Mouse (Mus musculus) stomach, embryonic 14.5 days (tissue): ENCODE results near the gene Zfp263. TPM values are rescaled to one million over a fixed set of nuclear protein-coding genes. Genes with fewer than 3 reads are reported as not detected.
A peak's percentile ranks its signal among the peaks of the same experiment; 100 is the strongest.

Source experiments
- ATAC-seq: fragments of 200-750 bp; cut with Nextera tagmentation; 2 replicates; pipeline ENCODE4 v1.8.0; 2017; ENCODE audit warnings: low read depth, moderate TSS enrichment; ENCODE audit not compliant: insufficient number of reproducible peaks, insufficient read depth, low FRiP score
- H3K27ac ChIP-seq: fragments of 300-500 bp; sonication (generic); 2 replicates; pipeline ENCODE4 v1.5.1; 2014; ENCODE audit warnings: mild to moderate bottlenecking, low read length, moderate library complexity, mixed read lengths
- H3K27me3 ChIP-seq: fragments of 300-500 bp; sonication (generic); 2 replicates; pipeline ENCODE4 v1.6.1; 2014; ENCODE audit warnings: low read length, control low read depth, mixed read lengths; ENCODE audit not compliant: control insufficient read depth, insufficient read depth
- H3K36me3 ChIP-seq: fragments of 300-500 bp; sonication (generic); 2 replicates; pipeline ENCODE4 v1.6.1; 2014; ENCODE audit warnings: mild to moderate bottlenecking, control low read depth, low read length, moderate library complexity, mixed read lengths; ENCODE audit not compliant: control insufficient read depth, insufficient read depth
- H3K4me1 ChIP-seq: fragments of 300-500 bp; sonication (generic); 2 replicates; pipeline ENCODE4 v1.6.1; 2014; ENCODE audit warnings: low read length, control low read depth, mixed read lengths; ENCODE audit not compliant: control insufficient read depth, insufficient read depth
- H3K4me2 ChIP-seq: fragments of 300-500 bp; sonication (generic); replicated peaks from 2 replicates; pipeline ENCODE4 v1.6.1; 2014; ENCODE audit warnings: low read depth, low read length, control low read depth
- H3K4me3 ChIP-seq: fragments of 300-500 bp; sonication (generic); 2 replicates; pipeline ENCODE4 v1.5.1; 2014; ENCODE audit warnings: low read depth, low read length, control low read depth
- H3K9ac ChIP-seq: fragments of 300-500 bp; sonication (generic); replicated peaks from 2 replicates; pipeline ENCODE4 v1.6.1; 2014; ENCODE audit warnings: low read depth, mild to moderate bottlenecking, control low read depth, low read length, moderate library complexity, mixed read lengths
- H3K9me3 ChIP-seq: fragments of 300-500 bp; sonication (generic); 2 replicates; pipeline ENCODE4 v1.6.1; 2016; ENCODE audit warnings: low read depth, low read length, control low read depth; ENCODE audit not compliant: control insufficient read depth
- WGBS: fragments of 180-500 bp; shearing (Covaris S2); extraction: QIAGEN DNeasy Blood & Tissue Kit; methylation state at CpG from one replicate; pipeline ENCODE4 v1.1.7; 2014; 5-methylcytosine and 5-hydroxymethylcytosine counted together
- polyA plus RNA-seq: library from polyadenylated mRNA; unstranded; fragments of >200 nt; fragmentation: Nextera tagmentation; extraction: Ambion mirVana; gene quantifications from 2 replicates; pipeline ENCODE4 v1.2.1, GENCODE M21; 2014

The Zfp263 gene
- polyA plus RNA-seq, 1 experiment from 2014 or later = 30.3 TPM

GRCm38 (mm10) chr16:3732612-3733011 lies 11.3 kb upstream of the Zfp263 start:
- Histone ChIP-seq H3K36me3 (no peaks in the 10 kb centered on the region), H3K4me2 (no peak overlapping the region), H3K9me3 (no peaks in the 10 kb centered on the region), H3K4me1 (no peaks in the 10 kb centered on the region), H3K9ac (no peak overlapping the region), H3K27me3 (no peaks in the 10 kb centered on the region), H3K27ac (no peak overlapping the region), H3K4me3 (no peak overlapping the region)
- WGBS = 85% methylated on average over 4 of the region's 4 CpGs
- no peak for ATAC-seq

GRCm38 (mm10) chr16:3733198-3733732 lies 10.6 kb upstream of the Zfp263 start:
- H3K4me3 ChIP-seq = no peak overlapping the region
- H3K4me1 ChIP-seq = no peaks in the 10 kb centered on the region
- no peak overlapping the region for H3K4me2 ChIP-seq
- no peak overlapping the region for H3K27ac ChIP-seq
- ATAC-seq = no peak
- H3K36me3 ChIP-seq = no peaks in the 10 kb centered on the region
- H3K9me3 ChIP-seq = no peaks in the 10 kb centered on the region
- H3K9ac ChIP-seq = no peak overlapping the region
- H3K27me3 ChIP-seq = no peaks in the 10 kb centered on the region
- WGBS = 73% methylated on average over 1 of the region's 1 CpGs

GRCm38 (mm10) chr16:3742466-3742865 lies 1.4 kb upstream of the Zfp263 start:
- H3K9me3 ChIP-seq = no peaks in the 10 kb centered on the region
- peaks cover 13% of the 10 kb centered on the region for H3K36me3 ChIP-seq
- H3K27ac ChIP-seq = no peak overlapping the region
- H3K4me1 ChIP-seq = peaks cover 16% of the 10 kb centered on the region; the same call in 1 of the 2 replicates
- ATAC-seq = no peak
- 95% methylated on average over 6 of the region's 6 CpGs for WGBS
- H3K9ac ChIP-seq = no peak overlapping the region
- no peaks in the 10 kb centered on the region for H3K27me3 ChIP-seq
- H3K4me2 ChIP-seq = no peak overlapping the region
- H3K4me3 ChIP-seq = no peak overlapping the region

DNA sequence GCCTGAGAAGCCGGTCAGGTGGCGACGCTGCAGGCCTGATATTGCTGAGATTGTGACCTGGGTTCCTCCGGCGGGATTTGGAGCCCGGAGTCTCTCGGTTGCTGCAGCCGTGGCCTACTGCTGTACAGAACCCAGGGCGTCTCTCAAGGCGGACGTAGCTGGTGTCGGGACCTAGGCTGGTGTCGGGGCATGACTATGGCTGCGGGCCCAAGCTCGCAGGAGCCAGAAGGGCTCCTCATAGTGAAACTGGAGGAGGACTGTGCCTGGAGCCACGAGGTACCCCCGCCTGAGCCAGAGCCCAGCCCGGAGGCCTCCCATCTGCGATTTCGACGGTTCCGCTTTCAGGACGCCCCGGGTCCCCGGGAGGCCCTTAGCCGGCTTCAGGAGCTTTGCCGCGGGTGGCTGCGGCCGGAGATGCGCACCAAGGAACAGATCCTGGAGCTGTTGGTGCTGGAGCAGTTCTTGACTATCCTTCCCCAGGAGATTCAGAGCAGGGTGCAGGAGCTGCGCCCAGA lies 350 bp downstream of the Zfp263 start:
- under 1% methylated on average over 32 of the region's 32 CpGs for WGBS
- H3K9ac ChIP-seq = peak overlapping the region; percentile 76

GRCm38 (mm10) chr16:3745656-3746055 lies 1.8 kb downstream of the Zfp263 start:
- Histone ChIP-seq H3K36me3 (peaks cover 42% of the 10 kb centered on the region), H3K9me3 (peaks cover 11% of the 10 kb centered on the region; the same call in 1 of the 2 replicates), H3K9ac (no peak overlapping the region), H3K4me3 (peak overlapping the region; percentile 71; the same call in 1 of the 2 replicates), H3K4me2 (peak overlapping the region; percentile 86), H3K27me3 (no peaks in the 10 kb centered on the region), H3K27ac (no peak overlapping the region), H3K4me1 (peaks cover 16% of the 10 kb centered on the region; the same call in 1 of the 2 replicates)
- WGBS = 80% methylated on average over 4 of the region's 4 CpGs
- no peak for ATAC-seq

More for the DNA sequence above, 350 bp downstream of the Zfp263 start:
- Histone ChIP-seq H3K27ac (peak overlapping the region; percentile 81), H3K9me3 (peaks cover 11% of the 10 kb centered on the region; the same call in 1 of the 2 replicates), H3K4me1 (peaks cover 16% of the 10 kb centered on the region; the same call in 1 of the 2 replicates), H3K36me3 (peaks cover 28% of the 10 kb centered on the region), H3K4me3 (peak overlapping the region; percentile 71), H3K4me2 (peak overlapping the region; percentile 86), H3K27me3 (no peaks in the 10 kb centered on the region)
- peak; percentile 54 for ATAC-seq

GRCm38 (mm10) chr16:3748976-3749375 lies 5.1 kb downstream of the Zfp263 start:
- Histone ChIP-seq H3K9ac (no peak overlapping the region), H3K27ac (no peak overlapping the region), H3K27me3 (no peaks in the 10 kb centered on the region), H3K4me1 (peaks cover 13% of the 10 kb centered on the region; the same call in 1 of the 2 replicates), H3K36me3 (peaks cover 58% of the 10 kb centered on the region), H3K9me3 (peaks cover 11% of the 10 kb centered on the region; the same call in 1 of the 2 replicates), H3K4me2 (no peak overlapping the region), H3K4me3 (no peak overlapping the region)
- ATAC-seq = no peak
- WGBS = 97% methylated on average over 3 of the region's 3 CpGs

GRCm38 (mm10) chr16:3771603-3772002 lies 27.7 kb downstream of the Zfp263 start:
- H3K9ac ChIP-seq = no peak overlapping the region
- H3K9me3 ChIP-seq = no peaks in the 10 kb centered on the region
- H3K27ac ChIP-seq = no peak overlapping the region
- H3K4me3 ChIP-seq = no peak overlapping the region
- H3K36me3 ChIP-seq = no peaks in the 10 kb centered on the region
- H3K4me1 ChIP-seq = no peaks in the 10 kb centered on the region
- H3K4me2 ChIP-seq = no peak overlapping the region
- ATAC-seq = no peak
- H3K27me3 ChIP-seq = no peaks in the 10 kb centered on the region
- 96% methylated on average over 4 of the region's 4 CpGs for WGBS

DNA sequence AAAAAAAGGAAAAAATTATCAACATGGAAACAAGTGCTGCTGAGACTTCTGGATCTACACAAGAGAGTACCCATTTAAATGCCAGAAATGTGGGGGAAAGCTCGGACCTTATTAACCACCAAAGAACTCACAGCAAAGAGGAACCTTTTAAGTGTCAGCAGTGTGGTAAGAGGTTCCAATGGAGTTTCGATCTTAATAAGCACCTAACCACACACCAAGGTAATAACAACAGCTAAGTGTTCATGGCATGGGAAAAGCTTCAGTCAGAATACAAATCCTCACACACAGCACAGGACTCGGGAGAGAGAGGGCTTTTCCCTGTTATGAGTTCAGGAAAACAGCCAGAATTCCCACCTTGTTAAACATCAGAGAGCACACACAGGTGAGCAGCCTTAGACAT lies 32.5 kb downstream of the Zfp263 start:
- H3K4me2 ChIP-seq = no peak overlapping the region
- H3K27me3 ChIP-seq = no peaks in the 10 kb centered on the region
- ATAC-seq = no peak
- H3K9ac ChIP-seq = no peak overlapping the region
- no peak overlapping the region for H3K4me3 ChIP-seq
- H3K9me3 ChIP-seq = no peaks in the 10 kb centered on the region
- no peaks in the 10 kb centered on the region for H3K4me1 ChIP-seq
- WGBS = 73% methylated on average over 3 of the region's 3 CpGs
- H3K36me3 ChIP-seq = no peaks in the 10 kb centered on the region
- no peak overlapping the region for H3K27ac ChIP-seq

- no peak for ATAC-seq
- no peaks in the 10 kb centered on the region for H3K27me3 ChIP-seq
- H3K9me3 ChIP-seq = no peaks in the 10 kb centered on the region
- no peak overlapping the region for H3K27ac ChIP-seq
- no peak overlapping the region for H3K4me2 ChIP-seq
- no peak overlapping the region for H3K9ac ChIP-seq
- 57% methylated on average over 3 of the region's 3 CpGs for WGBS
- no peaks in the 10 kb centered on the region for H3K36me3 ChIP-seq
- no peak overlapping the region for H3K4me3 ChIP-seq
- no peaks in the 10 kb centered on the region for H3K4me1 ChIP-seq
These were observed 34.1 kb downstream of the Zfp263 start for GRCm38 (mm10) chr16:3777986-3778385.
